Mouse (Mus musculus) small intestine, adult 2 months (tissue): ENCODE data around the gene Ankrd52.

ENCODE experiments used
- CTCF ChIP-seq: fragments of 200-500 bp; IDR thresholded peaks from 2 replicates; pipeline ENCODE4 v1.5.1; 2012; ENCODE audit warnings: low read depth, mild to moderate bottlenecking, control low read depth, inconsistent platforms, low read length, moderate library complexity, mixed read lengths; ENCODE audit not compliant: insufficient replicate concordance, insufficient read length; ENCODE audit errors: extremely low read depth
- POLR2A ChIP-seq: fragments of 200-500 bp; IDR thresholded peaks from 2 replicates; pipeline ENCODE4 v1.6.1; 2012; ENCODE audit warnings: low read depth, mild to moderate bottlenecking, control low read depth, inconsistent platforms, low read length, moderate library complexity

DNA sequence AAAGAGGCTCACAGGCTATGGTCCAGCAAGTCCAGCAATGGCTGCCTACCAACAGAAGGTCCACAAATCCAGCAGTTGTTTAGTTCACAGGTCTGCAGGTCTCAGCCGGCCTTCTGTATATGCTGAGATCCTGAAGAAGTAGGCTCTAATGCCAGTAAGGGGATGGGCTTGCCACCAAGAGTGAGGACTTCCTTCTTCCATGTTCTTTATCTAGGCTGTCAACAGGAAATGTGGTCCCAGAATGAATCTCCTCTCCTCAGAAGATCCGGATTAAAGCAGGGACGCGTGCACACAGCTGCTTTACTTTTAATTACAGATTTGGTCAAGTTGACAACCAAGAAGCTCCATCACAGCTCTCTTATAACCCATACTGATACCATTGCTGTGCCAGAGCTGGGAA, 68.5 kb downstream of the Ankrd52 start:
- TF ChIP-seq CTCF (no peak), POLR2A (no peak)
